Mouse (Mus musculus): ENCODE measurements around the gene Pcmt1.

DNA sequence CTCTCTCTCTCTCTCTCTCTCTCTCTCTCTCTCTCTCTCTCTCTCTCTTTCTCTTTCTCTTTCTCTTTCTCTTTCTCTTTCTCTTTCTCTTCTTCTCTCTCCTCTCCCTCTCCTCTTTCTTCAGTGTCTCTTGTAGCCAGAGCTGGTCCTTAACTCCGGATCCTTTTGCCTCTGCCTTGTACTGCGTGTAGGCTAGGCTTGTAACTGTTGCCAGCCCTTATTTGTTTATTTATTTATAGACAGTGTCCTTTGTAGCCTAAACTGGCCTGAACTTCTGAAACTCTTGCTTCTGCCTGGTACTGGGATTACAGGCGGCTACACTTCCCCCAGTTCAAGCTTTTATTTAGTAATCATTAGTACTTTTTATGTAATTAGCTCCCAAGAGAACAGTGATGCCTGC is 46.1 kb upstream of the Pcmt1 start:
- TF ChIP-seq CTCF (IDR thresholded peaks at IDR 0.05; ENCODE audit: low read depth, low read length) (no peak), POLR2A (IDR thresholded peaks at IDR 0.05; ENCODE audit: borderline replicate concordance, low read depth, low read length) (no peak)

Data from bone marrow macrophage, adult 2 months (primary cell).